Mouse (Mus musculus): ENCODE data around the gene Myoz1.
"Not testable (repeated sequence)": the region's sequence is repeated elsewhere in the genome, so short reads cannot be mapped to it uniquely, and the experiment has no call there.

Myoz1 gene

GRCm38 (mm10) chr14:20637818-20638574 is 18.3 kb downstream of the Myoz1 start:
- DNase-seq = no peak

DNA sequence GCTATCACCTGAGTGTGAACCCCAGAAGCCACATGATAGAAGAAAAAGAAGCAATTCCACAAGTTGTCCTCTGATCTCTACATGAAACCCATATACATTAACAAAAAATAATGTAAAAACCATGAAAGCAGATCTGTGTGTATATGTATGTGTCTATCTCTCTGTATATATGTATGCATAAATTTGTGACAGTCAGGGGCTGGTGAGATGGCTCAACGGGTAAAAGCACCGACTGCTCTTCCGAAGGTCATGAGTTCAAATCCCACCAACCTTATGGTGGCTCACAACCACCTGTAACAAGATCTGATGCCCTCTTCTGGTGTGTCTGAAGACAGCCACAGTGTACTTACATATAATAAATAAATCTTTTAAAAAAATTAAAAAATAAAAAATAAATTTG is 19.4 kb downstream of the Myoz1 start:
- not testable (repeated sequence) for DNase-seq

DNA sequence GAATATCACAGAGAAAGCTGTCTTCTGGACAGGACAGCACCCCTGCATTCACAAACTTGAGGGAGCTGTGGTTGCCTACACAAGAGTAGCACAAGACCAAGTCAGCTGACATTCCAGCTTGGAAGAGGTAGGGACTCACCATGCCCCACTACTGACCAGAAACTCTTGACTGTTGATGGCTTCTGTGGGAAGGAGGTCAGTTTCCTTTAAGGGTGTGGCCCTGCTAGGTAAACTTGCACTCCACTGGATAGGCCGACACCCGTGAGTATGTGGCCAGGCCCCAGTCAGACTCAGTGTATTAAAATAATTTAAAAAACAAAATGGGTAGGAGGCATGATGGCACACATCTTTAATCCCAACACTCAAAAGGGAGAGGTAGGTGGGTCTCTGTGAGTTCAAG is 20.8 kb downstream of the Myoz1 start:
- DNase-seq = peak; percentile 46

GRCm38 (mm10) chr14:20631253-20631652 is 25.1 kb downstream of the Myoz1 start:
- DNase-seq = peak; percentile 67

GRCm38 (mm10) chr14:20626971-20627370 is 29.4 kb downstream of the Myoz1 start:
- no peak for DNase-seq

DNA sequence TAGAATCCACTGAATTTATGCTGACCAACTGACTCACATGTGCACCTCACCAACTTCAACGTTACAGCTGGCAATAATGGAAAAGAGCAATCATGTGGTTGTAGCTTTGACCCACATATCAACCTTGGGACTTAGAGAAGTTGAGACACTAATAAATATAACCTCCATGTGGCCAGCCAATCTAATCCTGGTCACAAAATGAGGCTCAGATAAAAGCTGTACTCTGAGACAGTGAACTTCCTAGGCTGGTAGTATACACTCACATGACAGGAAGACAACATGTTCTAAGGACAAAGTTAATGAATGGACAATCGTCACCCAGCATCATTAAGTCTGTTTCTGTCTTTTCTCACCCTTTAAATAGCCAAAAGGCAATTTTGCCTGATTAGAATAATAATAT is 29.9 kb downstream of the Myoz1 start:
- DNase-seq = no peak

GRCm38 (mm10) chr14:20622907-20623306 is 33.4 kb downstream of the Myoz1 start:
- no peak for DNase-seq

GRCm38 (mm10) chr14:20622412-20622811 is 33.9 kb downstream of the Myoz1 start:
- DNase-seq = no peak

DNA sequence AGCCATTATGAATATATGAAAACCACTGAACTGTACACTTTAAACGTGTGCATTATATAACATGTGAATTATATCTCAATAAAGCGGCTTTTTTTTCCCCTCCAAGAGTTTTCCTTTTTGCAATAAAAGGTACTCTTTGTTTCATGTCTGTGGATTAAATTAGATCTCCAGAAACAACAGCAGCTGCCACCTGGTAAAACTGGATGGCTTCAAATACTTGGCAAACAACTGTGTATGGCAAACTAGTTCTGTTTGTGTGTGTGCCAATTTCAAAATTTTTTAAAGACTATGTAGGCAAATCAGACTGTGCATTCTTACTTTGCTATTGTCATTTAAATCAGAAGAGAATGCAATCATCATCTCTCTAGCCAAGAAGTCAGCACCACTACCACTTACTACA is 34.4 kb downstream of the Myoz1 start:
- DNase-seq = no peak

DNA sequence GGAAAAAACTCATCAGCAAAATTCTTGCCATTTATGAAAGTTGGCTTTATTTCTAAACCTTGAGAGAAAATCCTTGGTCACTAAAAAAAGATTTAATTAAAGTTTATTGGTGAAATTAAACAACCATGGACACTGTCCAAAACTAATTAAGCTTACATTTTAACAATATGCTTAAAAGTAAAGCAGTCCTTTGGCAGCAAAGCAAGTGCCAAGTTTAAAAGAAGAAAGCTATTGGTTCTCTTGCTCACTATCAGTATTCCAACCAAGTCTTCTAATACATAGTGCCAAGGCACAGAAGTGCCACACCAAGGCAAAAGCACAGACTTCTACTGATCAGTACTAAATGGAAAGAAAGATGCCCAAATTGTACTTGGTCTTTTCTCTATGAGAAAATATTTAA is 37.2 kb downstream of the Myoz1 start:
- DNase-seq = no peak

DNA sequence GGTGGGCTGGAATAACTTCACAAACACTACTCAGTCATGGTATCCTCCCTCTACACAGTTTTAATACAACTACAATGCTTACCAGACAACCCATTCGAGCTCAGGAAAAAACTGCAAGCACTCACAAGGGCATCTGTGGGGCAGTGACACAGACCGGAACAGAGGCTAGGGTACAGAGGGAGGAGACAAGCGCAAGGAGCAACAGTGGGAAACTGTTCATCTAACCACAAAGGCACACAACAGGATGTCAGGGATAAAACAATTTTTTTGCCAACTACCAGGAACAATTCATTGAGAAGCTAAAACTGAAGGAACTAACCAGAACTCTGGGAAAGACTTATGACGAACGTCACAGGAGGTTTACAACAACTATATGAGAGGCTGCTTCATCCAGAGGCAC is 38.1 kb downstream of the Myoz1 start:
- peak; percentile 70 for DNase-seq

- DNase-seq = peak; percentile 82
Observed at GRCm38 (mm10) chr14:20616421-20616820, 39.9 kb downstream of the Myoz1 start.

DNA sequence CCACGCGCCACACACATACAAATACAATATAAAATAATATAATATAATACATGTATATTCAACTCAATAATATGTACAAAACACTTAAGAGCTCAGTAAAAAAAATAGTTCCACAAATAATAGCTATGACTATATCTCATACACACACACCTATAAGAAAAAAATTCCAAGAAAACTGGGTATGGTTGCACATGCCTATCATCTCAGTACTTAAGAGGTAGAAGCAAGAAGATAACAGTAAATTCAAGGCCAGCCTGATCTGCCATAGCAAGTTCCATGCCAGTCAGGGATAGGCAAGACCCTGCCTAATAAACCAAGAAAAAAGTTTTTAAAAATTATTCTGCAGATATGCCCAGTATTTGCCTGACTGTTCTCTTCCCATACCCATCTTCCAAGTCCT is 41.3 kb downstream of the Myoz1 start:
- no peak for DNase-seq

DNA sequence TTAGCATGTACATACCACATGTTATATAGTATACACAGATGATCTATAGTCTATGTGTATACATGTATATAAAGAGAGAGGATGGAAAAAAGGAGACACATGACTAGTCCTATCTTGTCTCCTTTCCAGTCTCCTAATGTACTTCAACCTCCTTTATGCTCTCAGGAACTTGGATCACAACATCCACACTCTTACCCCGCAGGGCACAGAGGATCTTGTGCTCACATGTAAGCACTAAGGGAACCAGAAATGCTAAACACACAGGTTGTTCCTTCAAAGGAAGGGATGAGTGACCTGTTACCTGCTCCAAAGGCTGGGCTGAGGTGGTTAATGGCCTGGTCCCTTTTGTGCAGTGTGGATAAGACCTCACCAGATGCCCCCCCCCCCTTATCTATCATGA is 43.5 kb downstream of the Myoz1 start:
- DNase-seq = no peak

DNA sequence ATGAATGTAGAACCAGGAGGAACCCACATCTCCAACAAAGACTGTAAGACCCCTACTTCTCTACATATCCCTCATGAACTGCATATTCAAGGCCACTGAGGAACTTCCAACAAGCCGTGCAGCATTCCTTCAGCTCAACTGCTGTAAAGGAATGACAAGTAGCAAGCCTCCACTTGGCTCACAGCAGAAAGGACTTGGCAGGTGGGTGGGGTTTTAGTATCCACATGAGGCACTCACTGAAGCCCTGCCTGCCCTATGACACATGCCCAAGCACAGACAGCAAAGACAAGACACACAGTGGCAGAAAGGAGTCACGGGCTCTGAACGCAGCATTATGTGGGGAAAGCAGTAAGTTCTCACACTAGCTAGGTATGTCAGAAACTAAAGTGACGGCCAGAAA is 46.2 kb downstream of the Myoz1 start:
- DNase-seq = peak; percentile 89

DNA sequence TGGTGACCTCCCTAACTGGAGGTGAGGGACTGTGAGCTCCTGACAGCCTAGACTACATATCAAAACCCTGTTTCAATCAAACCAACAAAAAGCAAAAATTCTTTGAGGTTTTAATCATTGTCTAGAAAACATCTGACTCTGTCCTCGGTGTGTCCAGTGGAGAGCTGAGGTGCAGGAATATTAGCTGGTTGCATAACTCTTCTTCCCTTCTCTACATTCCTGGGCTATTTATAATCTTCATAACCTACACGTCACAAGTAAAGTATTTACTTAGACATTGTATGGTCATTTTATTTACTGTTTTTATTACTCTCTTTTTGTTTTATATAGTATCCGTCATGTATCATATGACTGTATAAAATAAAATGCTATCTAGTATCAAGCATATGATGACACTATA is 46.8 kb downstream of the Myoz1 start:
- no peak for DNase-seq

- peak; percentile 73 for DNase-seq
Observed at GRCm38 (mm10) chr14:20607396-20608126, 48.8 kb downstream of the Myoz1 start.

DNA sequence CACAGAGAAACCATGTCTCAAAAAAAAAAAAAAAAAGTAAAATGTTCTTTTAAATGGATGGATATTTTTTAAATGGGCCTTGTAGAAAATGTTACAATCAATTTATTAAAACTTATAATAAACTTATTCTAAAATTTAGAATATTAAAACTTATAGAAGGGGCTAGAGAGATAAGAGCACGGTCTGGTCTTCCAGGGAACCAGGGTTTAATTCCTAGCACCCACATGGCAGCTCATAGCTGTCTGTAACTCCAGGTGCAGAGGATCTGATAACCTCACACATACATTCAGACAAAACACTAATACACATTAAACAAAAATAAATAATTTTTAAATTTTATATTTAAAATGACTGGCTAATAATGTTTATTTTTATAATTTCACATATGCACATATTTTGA is 55.1 kb downstream of the Myoz1 start:
- no peak for DNase-seq

GRCm38 (mm10) chr14:20600203-20600602 is 56.1 kb downstream of the Myoz1 start:
- no peak for DNase-seq

DNA sequence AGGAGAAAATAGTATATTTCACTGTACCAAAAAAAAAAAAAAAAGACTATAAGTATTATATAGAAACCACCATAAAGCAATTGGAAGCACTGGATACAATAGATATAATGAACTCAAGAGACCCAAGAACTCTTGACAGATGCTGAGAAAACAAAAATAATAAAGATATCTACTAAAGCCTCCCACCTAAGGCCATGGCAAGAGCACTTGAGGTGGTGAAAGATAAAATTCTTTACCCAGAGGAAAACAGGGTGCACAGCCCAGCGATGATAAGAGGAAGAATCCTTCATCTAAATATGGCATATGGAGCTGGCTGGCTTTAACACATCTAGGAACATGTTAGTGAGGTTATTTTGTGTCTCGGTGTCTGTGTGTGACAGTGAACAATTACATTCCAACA is 56.8 kb downstream of the Myoz1 start:
- no peak for DNase-seq

Measured in lung, postnatal 36 days (tissue).